8 mouse cellular contexts compared by ENCODE assay signal in the genomic region with DNA sequence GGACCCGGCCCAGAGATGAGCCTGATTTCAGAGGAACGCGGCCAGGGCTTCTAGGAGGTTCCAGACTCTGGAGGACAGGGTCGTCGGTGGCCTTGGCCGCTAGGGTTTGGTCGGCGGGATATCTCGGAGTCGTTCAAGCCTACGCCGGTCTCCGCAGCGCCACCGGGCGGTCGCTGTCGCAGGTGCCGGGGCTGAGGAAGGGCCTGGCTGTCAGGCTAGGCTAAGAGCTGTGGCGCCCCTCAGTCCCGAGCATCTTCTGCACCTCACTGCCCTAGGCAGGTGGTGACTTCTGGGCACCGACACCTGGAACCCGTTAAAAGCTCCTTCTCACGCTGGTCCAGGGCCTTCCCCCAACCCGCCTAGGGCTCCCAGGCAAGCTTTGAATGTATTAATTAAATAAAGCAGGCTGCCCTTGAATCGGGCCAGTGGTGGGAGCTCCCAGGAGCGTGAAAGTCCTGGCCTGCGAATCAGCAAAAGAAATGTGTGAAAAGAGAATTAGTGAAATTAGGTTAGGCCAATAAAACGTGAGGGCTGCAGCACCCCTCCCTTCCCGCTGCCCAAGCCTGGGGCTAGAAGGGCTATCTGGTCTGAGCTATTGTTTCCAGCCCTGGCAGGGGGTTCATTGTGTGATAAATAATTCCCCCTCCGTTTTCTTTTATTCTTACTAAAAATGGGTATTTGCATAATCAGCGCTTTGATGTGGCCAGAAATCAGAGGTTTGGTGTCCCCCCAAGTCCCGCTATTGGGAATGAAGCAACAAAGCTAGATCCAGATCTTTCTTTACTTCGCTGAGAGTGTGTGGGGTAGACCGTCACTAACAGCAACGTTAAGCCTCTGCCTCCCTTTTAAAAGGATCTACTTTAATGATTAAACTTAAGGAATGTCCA. TPM values are rescaled to one million over a fixed set of nuclear protein-coding genes. Genes with fewer than 3 reads are reported as not detected.
A peak's percentile ranks its signal among the peaks of the same experiment; 100 is the strongest.
DNase-seq lines count a peak whose midpoint lies in the region; ATAC-seq and TF ChIP-seq lines count a peak whose summit lies in the region.
"Had no signal": no experiment of that assay in that cellular context is flagged by ENCODE, and none has a peak within 500 bp of the region (broad histone marks: within the 10 kb centered on the region; RNA-seq: fewer than 3 reads in every experiment).

No protein-coding gene starts in this region.

- H3K4me3 ChIP-seq in hindbrain, embryonic 12.5 days: peak overlapping the region; percentile 15
- H3K4me3 ChIP-seq in liver, adult 2 months (ENCODE audit: insufficient read depth, low read depth, low read length): no peak overlapping the region
- H3K4me3 ChIP-seq in neural tube, embryonic 15.5 days (replicated peaks): peak overlapping the region; percentile 12
- H3K4me3 ChIP-seq: myocyte had no signal

- H3K27me3 ChIP-seq in hindbrain, embryonic 12.5 days: peaks cover 82% of the 10 kb centered on the region
- peaks cover 13% of the 10 kb centered on the region; the same call in 1 of the 2 replicates for H3K27me3 ChIP-seq in liver, adult 2 months (ENCODE audit: control insufficient read depth, insufficient read depth, low read length)
- H3K27me3 ChIP-seq in neural tube, embryonic 15.5 days (replicated peaks): peaks cover 66% of the 10 kb centered on the region

- TF ChIP-seq POLR2A in liver, adult 2 months (IDR thresholded peaks at IDR 0.05; ENCODE audit: extremely low read depth, insufficient read depth, low read length): no peak

- peaks cover 21% of the 10 kb centered on the region for H3K4me1 ChIP-seq in hindbrain, embryonic 12.5 days
- no peaks in the 10 kb centered on the region for H3K4me1 ChIP-seq in liver, adult 2 months (ENCODE audit: control insufficient read depth, insufficient read depth, low read length)
- H3K4me1 ChIP-seq in neural tube, embryonic 15.5 days: peaks cover 24% of the 10 kb centered on the region

- ATAC-seq in hindbrain, embryonic 12.5 days (ENCODE audit: low FRiP score): peak; percentile 84
- ATAC-seq in neural tube, embryonic 15.5 days (ENCODE audit: low FRiP score): peak; percentile 76; the same call in 1 of the 2 replicates

- H3K36me3 ChIP-seq in hindbrain, embryonic 12.5 days: no peaks in the 10 kb centered on the region
- H3K36me3 ChIP-seq in liver, adult 2 months (ENCODE audit: control insufficient read depth, insufficient read depth, low read length): no peaks in the 10 kb centered on the region
- H3K36me3 ChIP-seq in neural tube, embryonic 15.5 days: no peaks in the 10 kb centered on the region

- peak; percentile 45 for TF ChIP-seq CTCF in liver, adult 2 months (IDR thresholded peaks at IDR 0.05; ENCODE audit: low read depth, low read length)

- H3K79me2 ChIP-seq in liver, adult 2 months (ENCODE audit: control insufficient read depth, insufficient read depth, low read length): no peaks in the 10 kb centered on the region

- DNase-seq in right cerebral cortex, postnatal 4 days: peak; percentile 62
- DNase-seq in right cerebral cortex, adult 18-20 months: no peak
- peak; percentile 86 for DNase-seq in embryo, embryonic 9.5 days (ENCODE audit: extremely low spot score)
- DNase-seq in liver, adult 2 months (ENCODE audit: extremely low read depth, low read depth, low spot score): no peak
- no peak for DNase-seq in urinary bladder, postnatal 10 days (ENCODE audit: low spot score)

- 1% methylated on average over 36 of the region's 36 CpGs for WGBS in hindbrain, embryonic 12.5 days
- 3% methylated on average over 36 of the region's 36 CpGs for WGBS in liver, adult 2 months
- 2% methylated on average over 36 of the region's 36 CpGs for WGBS in neural tube, embryonic 15.5 days

- no peaks in the 10 kb centered on the region for H3K9me3 ChIP-seq in hindbrain, embryonic 12.5 days (replicated peaks)
- no peaks in the 10 kb centered on the region for H3K9me3 ChIP-seq in neural tube, embryonic 15.5 days (replicated peaks)

- H3K27ac ChIP-seq in hindbrain, embryonic 12.5 days: no peak overlapping the region
- no peak overlapping the region for H3K27ac ChIP-seq in liver, adult 2 months (replicated peaks; ENCODE audit: insufficient read depth, low read depth, low read length)
- H3K27ac ChIP-seq in neural tube, embryonic 15.5 days (replicated peaks): no peak overlapping the region

- H3K9ac ChIP-seq in hindbrain, embryonic 12.5 days: no peak overlapping the region
- H3K9ac ChIP-seq in liver, adult 2 months (ENCODE audit: low read depth, low read length): no peak overlapping the region
- no peak overlapping the region; the same call in 1 of the 2 replicates for H3K9ac ChIP-seq in neural tube, embryonic 15.5 days (replicated peaks)

- peak overlapping the region; percentile 47 for H3K4me2 ChIP-seq in hindbrain, embryonic 12.5 days (replicated peaks)
- H3K4me2 ChIP-seq in neural tube, embryonic 15.5 days: peak overlapping the region; percentile 46

RNA-seq across cellular contexts. Expression of a gene that starts 7.2 kb away (rescaled TPM):
- polyA plus RNA-seq in hindbrain, embryonic 12.5 days (2016; fragmentation: Nextera tagmentation; extraction: Ambion mirVana): 43.9 and 48.7 TPM in 2 replicates
- not detected in 2 replicates for total RNA-seq in liver, adult 2 months (2014; rRNA removed)
- polyA plus RNA-seq in liver, adult 2 months (2012; rRNA removed): not detected in 2 replicates
- 1.8 and 2.8 TPM in 2 replicates for polyA plus RNA-seq in neural tube, embryonic 15.5 days (2015; fragmentation: Nextera tagmentation; extraction: Ambion mirVana)
- polyA plus RNA-seq: myocyte had no signal

Comparison
In these comparisons a context has a peak if more than half of its experiments do, and no peak if none do; other contexts are left out.
1. DNase-seq: peak in right cerebral cortex, postnatal 4 days (single experiment) and embryo, embryonic 9.5 days (single experiment); none in right cerebral cortex, adult 18-20 months (single experiment), liver, adult 2 months (single experiment) and urinary bladder, postnatal 10 days (single experiment).
2. RNA of a gene that starts 7.2 kb away (polyA plus RNA-seq): 43.9 to 48.7 TPM in hindbrain, embryonic 12.5 days; 1.8 to 2.8 TPM in neural tube, embryonic 15.5 days and not detected in liver, adult 2 months; every median in the first group is over 10 times any median in the second.